In the genomic region with DNA sequence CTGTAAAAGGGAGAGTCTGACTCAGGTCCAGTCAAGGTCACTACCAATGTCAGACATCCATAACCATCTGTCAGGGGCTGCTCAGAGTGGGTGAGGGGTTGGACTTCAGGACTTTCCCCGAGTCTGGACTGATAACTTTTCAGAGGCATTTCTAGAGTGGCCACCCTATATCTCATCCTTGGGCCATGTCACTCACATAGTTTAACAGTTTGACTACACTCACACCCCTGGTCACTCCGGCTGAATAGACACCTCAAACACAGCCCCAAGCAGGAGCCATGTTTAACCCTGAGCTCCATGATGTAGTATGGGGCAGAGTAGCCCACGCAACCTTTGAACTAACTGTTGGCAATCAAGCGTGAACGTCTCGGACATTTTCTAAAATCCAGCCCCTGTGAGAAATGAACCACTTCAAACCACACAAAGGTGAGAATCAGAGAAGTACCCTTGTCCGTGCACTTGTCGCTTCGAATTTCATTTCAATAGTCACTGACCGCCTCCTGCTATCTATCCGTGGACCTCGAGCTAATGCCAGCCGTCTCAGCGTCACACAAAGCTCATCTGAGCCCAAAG, we compare ENCODE assay signal across 8 mouse cellular contexts. TPM values are rescaled to one million over a fixed set of nuclear protein-coding genes. Genes with fewer than 3 reads are reported as not detected.
DNase-seq lines count a peak whose midpoint lies in the region; ATAC-seq and TF ChIP-seq lines count a peak whose summit lies in the region.

No protein-coding gene starts in this region.

- DNase-seq in adrenal gland, postnatal 10 days: peak; percentile 44
- DNase-seq in adrenal gland, postnatal 4 days (ENCODE audit: low spot score in 2 of 2): no peak
- DNase-seq in spleen, adult 2 months (ENCODE audit: low read depth in 1 of 2, low spot score in 2 of 2): no peak
- DNase-seq in spleen, adult 18-20 months: no peak
- DNase-seq in limb, embryonic 14.5 days (ENCODE audit: low spot score): no peak
- DNase-seq in cerebellum, postnatal 4 days (ENCODE audit: low spot score in 2 of 2): no peak
- no peak for DNase-seq in urinary bladder, postnatal 14 days (ENCODE audit: low spot score)

- H3K4me2 ChIP-seq in limb, embryonic 14.5 days (replicated peaks; ENCODE audit: low read depth, low read length, severe bottlenecking): peak overlapping the region; percentile 88
- H3K4me2 ChIP-seq in stomach, embryonic 16.5 days (ENCODE audit: low read depth, low read length): peak overlapping the region; percentile 90

- peak overlapping the region; percentile 45 for H3K9ac ChIP-seq in limb, embryonic 14.5 days (ENCODE audit: low read depth, low read length, severe bottlenecking)
- H3K9ac ChIP-seq in stomach, embryonic 16.5 days (ENCODE audit: low read length): peak overlapping the region; percentile 85

- whole genome bisulfite sequencing in spleen, adult 2 months: 12% methylated on average over 14 of the region's 14 CpGs
- WGBS in limb, embryonic 14.5 days: 7% methylated on average over 14 of the region's 14 CpGs
- 4% methylated on average over 14 of the region's 14 CpGs for WGBS in stomach, embryonic 16.5 days

- TF ChIP-seq CTCF in spleen, adult 2 months (IDR thresholded peaks at IDR 0.05; ENCODE audit: extremely low read depth, insufficient read depth, insufficient read length, insufficient replicate concordance): no peak

- TF ChIP-seq POLR2A in spleen, adult 2 months (IDR thresholded peaks at IDR 0.05; ENCODE audit: low read depth, low read length): no peak
- no peak for TF ChIP-seq POLR2A in limb, embryonic 14.5 days (IDR thresholded peaks at IDR 0.05; ENCODE audit: borderline replicate concordance, extremely low read depth, insufficient read depth, insufficient read length)

- H3K4me3 ChIP-seq in spleen, adult 2 months (ENCODE audit: extremely low read depth, insufficient read depth, insufficient read length): peak overlapping the region; percentile 93
- H3K4me3 ChIP-seq in limb, embryonic 14.5 days (replicated peaks; ENCODE audit: low read length): peak overlapping the region; percentile 77
- H3K4me3 ChIP-seq in stomach, embryonic 16.5 days (replicated peaks; ENCODE audit: low read length): peak overlapping the region; percentile 93

- no peak for ATAC-seq in limb, embryonic 14.5 days (ENCODE audit: low FRiP score, low read depth)
- ATAC-seq in stomach, embryonic 16.5 days (ENCODE audit: insufficient read depth, low FRiP score): no peak

- H3K27ac ChIP-seq in spleen, adult 2 months (ENCODE audit: insufficient read depth, low read length): peak overlapping the region; percentile 49
- H3K27ac ChIP-seq in limb, embryonic 14.5 days (replicated peaks; ENCODE audit: low read depth, low read length): peak overlapping the region; percentile 76
- H3K27ac ChIP-seq in stomach, embryonic 16.5 days (ENCODE audit: low read length): peak overlapping the region; percentile 97

- peaks cover 4% of the 10 kb centered on the region; the same call in 1 of the 2 replicates for H3K36me3 ChIP-seq in spleen, adult 2 months (ENCODE audit: control insufficient read depth, insufficient read depth, low read length)
- H3K36me3 ChIP-seq in limb, embryonic 14.5 days (ENCODE audit: control insufficient read depth, insufficient read depth, low read length): peaks cover 17% of the 10 kb centered on the region
- peaks cover 7% of the 10 kb centered on the region; the same call in 1 of the 2 replicates for H3K36me3 ChIP-seq in stomach, embryonic 16.5 days (ENCODE audit: control insufficient read depth, insufficient read depth, low read length)

- no peaks in the 10 kb centered on the region for H3K27me3 ChIP-seq in spleen, adult 2 months (ENCODE audit: control insufficient read depth, insufficient read depth, low read length)
- H3K27me3 ChIP-seq in limb, embryonic 14.5 days (ENCODE audit: control insufficient read depth, insufficient read depth, low read length): no peaks in the 10 kb centered on the region
- no peaks in the 10 kb centered on the region for H3K27me3 ChIP-seq in stomach, embryonic 16.5 days (ENCODE audit: control insufficient read depth, insufficient read depth, low read length)

- H3K9me3 ChIP-seq in limb, embryonic 14.5 days (ENCODE audit: control insufficient read depth, low read length): no peaks in the 10 kb centered on the region
- no peaks in the 10 kb centered on the region for H3K9me3 ChIP-seq in stomach, embryonic 16.5 days (replicated peaks; ENCODE audit: control insufficient read depth, low read length)

- no peaks in the 10 kb centered on the region; the same call in 1 of the 2 replicates for H3K4me1 ChIP-seq in spleen, adult 2 months (ENCODE audit: control insufficient read depth, insufficient read depth, insufficient read length)
- peaks cover 10% of the 10 kb centered on the region for H3K4me1 ChIP-seq in limb, embryonic 14.5 days (ENCODE audit: control insufficient read depth, insufficient read depth, low read length)
- peaks cover 16% of the 10 kb centered on the region for H3K4me1 ChIP-seq in stomach, embryonic 16.5 days (ENCODE audit: control insufficient read depth, insufficient read depth, low read length)

RNA-seq across cellular contexts. Expression of a gene that starts 0.6 kb away (rescaled TPM):
- 10 to 100 TPM; 66.8 to 69.2 TPM for total RNA-seq in adrenal gland, postnatal 10 days (2021)
- 10 to 100 TPM; 80.4 to 81.3 TPM for total RNA-seq in adrenal gland, postnatal 4 days (2021)
- 53.6 and 81.2 TPM in 2 replicates for polyA plus RNA-seq in spleen, adult 2 months (2012; rRNA removed)
- 61.7 and 62.9 TPM in 2 replicates for polyA plus RNA-seq in limb, embryonic 14.5 days (2012; rRNA removed)
- polyA plus RNA-seq in limb, embryonic 14.5 days (2014; fragmentation: Nextera tagmentation; extraction: Ambion mirVana): 51.4 and 52.0 TPM in 2 replicates
- polyA plus RNA-seq in stomach, embryonic 16.5 days (2015; fragmentation: Nextera tagmentation; extraction: Ambion mirVana): 57.1 and 63.8 TPM in 2 replicates

RNA-seq across cellular contexts. Expression of a gene that starts 5.7 kb away (rescaled TPM):
- total RNA-seq in adrenal gland, postnatal 10 days (2021): 100 to 1,000 TPM; 319 to 366 TPM
- 100 to 1,000 TPM; 193 to 209 TPM for total RNA-seq in adrenal gland, postnatal 4 days (2021)
- polyA plus RNA-seq in spleen, adult 2 months (2012; rRNA removed): 17.3 and 21.7 TPM in 2 replicates
- 12.3 and 13.1 TPM in 2 replicates for polyA plus RNA-seq in limb, embryonic 14.5 days (2012; rRNA removed)
- 13.4 and 20.2 TPM in 2 replicates for polyA plus RNA-seq in limb, embryonic 14.5 days (2014; fragmentation: Nextera tagmentation; extraction: Ambion mirVana)
- polyA plus RNA-seq in stomach, embryonic 16.5 days (2015; fragmentation: Nextera tagmentation; extraction: Ambion mirVana): 41.5 and 49.4 TPM in 2 replicates

RNA-seq across cellular contexts. Expression of a gene that starts 6.4 kb away (rescaled TPM):
- 1 to 10 TPM in 1 of 2 experiments, under 1 TPM in 1; 0.78 to 2.7 TPM for total RNA-seq in adrenal gland, postnatal 10 days (2021)
- total RNA-seq in adrenal gland, postnatal 4 days (2021): 1 to 10 TPM; 5.1 to 5.2 TPM
- polyA plus RNA-seq in spleen, adult 2 months (2012; rRNA removed): 0.74 and 0.99 TPM in 2 replicates
- polyA plus RNA-seq in limb, embryonic 14.5 days (2012; rRNA removed): 1.2 and 1.4 TPM in 2 replicates
- 0.68 and 0.77 TPM in 2 replicates for polyA plus RNA-seq in limb, embryonic 14.5 days (2014; fragmentation: Nextera tagmentation; extraction: Ambion mirVana)
- polyA plus RNA-seq in stomach, embryonic 16.5 days (2015; fragmentation: Nextera tagmentation; extraction: Ambion mirVana): 0.42 and 0.56 TPM in 2 replicates

RNA-seq across cellular contexts. Expression of a gene that starts 12.9 kb away (rescaled TPM):
- 10 to 100 TPM; 17.5 to 24.1 TPM for total RNA-seq in adrenal gland, postnatal 10 days (2021)
- 10 to 100 TPM; 53.1 to 58.9 TPM for total RNA-seq in adrenal gland, postnatal 4 days (2021)
- polyA plus RNA-seq in spleen, adult 2 months (2012; rRNA removed): 34.5 and 45.0 TPM in 2 replicates
- polyA plus RNA-seq in limb, embryonic 14.5 days (2012; rRNA removed): 68.0 and 90.0 TPM in 2 replicates
- 18.1 and 22.1 TPM in 2 replicates for polyA plus RNA-seq in limb, embryonic 14.5 days (2014; fragmentation: Nextera tagmentation; extraction: Ambion mirVana)
- 20.9 and 22.1 TPM in 2 replicates for polyA plus RNA-seq in stomach, embryonic 16.5 days (2015; fragmentation: Nextera tagmentation; extraction: Ambion mirVana)

RNA-seq across cellular contexts. Expression of a gene that starts 29.6 kb away (rescaled TPM):
- 10 to 100 TPM; 71.6 to 98.5 TPM for total RNA-seq in adrenal gland, postnatal 10 days (2021)
- total RNA-seq in adrenal gland, postnatal 4 days (2021): 10 to 100 TPM; 89.6 to 95.0 TPM
- 62.1 and 77.0 TPM in 2 replicates for polyA plus RNA-seq in spleen, adult 2 months (2012; rRNA removed)
- polyA plus RNA-seq in limb, embryonic 14.5 days (2012; rRNA removed): 101 and 126 TPM in 2 replicates
- 10.6 and 16.9 TPM in 2 replicates for polyA plus RNA-seq in limb, embryonic 14.5 days (2014; fragmentation: Nextera tagmentation; extraction: Ambion mirVana)
- polyA plus RNA-seq in stomach, embryonic 16.5 days (2015; fragmentation: Nextera tagmentation; extraction: Ambion mirVana): 22.4 and 23.5 TPM in 2 replicates
